Comparison of ENCODE assay signal across 17 mouse cellular contexts in genomic region chr8:55398331-55398730, GRCm38 (mm10).
DNase-seq lines count a peak whose midpoint lies in the region; ATAC-seq and TF ChIP-seq lines count a peak whose summit lies in the region.
"Had no signal": no experiment of that assay in that cellular context is flagged by ENCODE, and none has a peak within 500 bp of the region (broad histone marks: within the 10 kb centered on the region; RNA-seq: fewer than 3 reads in every experiment).

No protein-coding gene starts in this region.

- H3K4me3 ChIP-seq in hindbrain, embryonic 14.5 days (replicated peaks; ENCODE audit: low read length), result no peak overlapping the region
- no peak overlapping the region for H3K4me3 ChIP-seq in hindbrain, embryonic 11.5 days (ENCODE audit: low read depth, low read length)
- no peak overlapping the region for H3K4me3 ChIP-seq in left cerebral cortex, adult 2 months
- H3K4me3 ChIP-seq: erythroblast, embryonic 14.5 days; hindbrain, embryonic 15.5 days; limb, embryonic 15.5 days had no signal

- H3K9ac ChIP-seq in hindbrain, embryonic 14.5 days, result no peak overlapping the region
- H3K9ac ChIP-seq in hindbrain, embryonic 11.5 days (ENCODE audit: low read depth, low read length), result no peak overlapping the region
- H3K9ac ChIP-seq: hindbrain, embryonic 15.5 days; limb, embryonic 15.5 days had no signal

- ATAC-seq in hindbrain, embryonic 14.5 days (ENCODE audit: low FRiP score), result no peak
- ATAC-seq in hindbrain, embryonic 11.5 days (ENCODE audit: low FRiP score), result no peak
- ATAC-seq: Patski had no signal

- no peaks in the 10 kb centered on the region for H3K9me3 ChIP-seq in hindbrain, embryonic 14.5 days (ENCODE audit: control insufficient read depth, low read length)
- no peaks in the 10 kb centered on the region for H3K9me3 ChIP-seq in hindbrain, embryonic 11.5 days (ENCODE audit: control insufficient read depth, low read length)
- H3K9me3 ChIP-seq: hindbrain, embryonic 15.5 days; limb, embryonic 15.5 days had no signal

- peak; percentile 26 for DNase-seq in hindbrain, embryonic 14.5 days (ENCODE audit: low spot score)
- no peak for DNase-seq in hindbrain, embryonic 11.5 days (ENCODE audit: low spot score)
- no peak for DNase-seq in left cerebral cortex, adult 2 months (ENCODE audit: extremely low spot score in 1 of 2, low spot score in 2 of 2)
- no peak for DNase-seq in left cerebral cortex, adult 11 months (ENCODE audit: low spot score)
- DNase-seq in ES-CJ7 (ENCODE audit: low read depth, low spot score), result peak; percentile 60
- peak; percentile 35 for DNase-seq in brain, embryonic 14.5 days (ENCODE audit: low read depth)
- DNase-seq in urinary bladder, postnatal 36 days (ENCODE audit: low spot score in 2 of 2), result no peak
- no peak for DNase-seq in left cerebral cortex, postnatal 36 days (ENCODE audit: low spot score in 2 of 2)
- DNase-seq: adrenal gland, adult 2 months; cerebellum, postnatal 36 days; kidney, postnatal 4 days; lung, postnatal 10 days; thymus, postnatal 14 days had no signal

- H3K4me2 ChIP-seq in hindbrain, embryonic 14.5 days (replicated peaks), result no peak overlapping the region
- no peak overlapping the region for H3K4me2 ChIP-seq in hindbrain, embryonic 11.5 days (replicated peaks; ENCODE audit: low read depth, low read length)
- H3K4me2 ChIP-seq: hindbrain, embryonic 15.5 days; limb, embryonic 15.5 days had no signal

- H3K36me3 ChIP-seq in hindbrain, embryonic 14.5 days (replicated peaks; ENCODE audit: control insufficient read depth, insufficient read depth), result no peaks in the 10 kb centered on the region
- no peaks in the 10 kb centered on the region for H3K36me3 ChIP-seq in hindbrain, embryonic 11.5 days (ENCODE audit: control insufficient read depth, insufficient read depth, low read length)
- H3K36me3 ChIP-seq: hindbrain, embryonic 15.5 days; limb, embryonic 15.5 days had no signal

- intact Hi-C loops in left cerebral cortex, adult 2 months (cut with DNase I), result no loop called here
- intact Hi-C loops in left cerebral cortex, postnatal 36 days (cut with DNase I), result loop anchor here (5.0 kb wide), 1 partner anchor 69 kb away; no protein-coding TSS in a partner anchor

- no peak for TF ChIP-seq POLR2A in brain, embryonic 14.5 days (IDR thresholded peaks at IDR 0.05; ENCODE audit: borderline replicate concordance, extremely low read depth, insufficient read depth, insufficient read length, poor library complexity, severe bottlenecking)

- peak; percentile 42 for TF ChIP-seq CTCF in left cerebral cortex, adult 2 months (IDR thresholded peaks at IDR 0.05)
- TF ChIP-seq CTCF in brain, embryonic 14.5 days (IDR thresholded peaks at IDR 0.05; ENCODE audit: borderline replicate concordance, extremely low read depth, insufficient read depth, insufficient read length), result peak; percentile 39; the same call in 1 of the 2 replicates

- H3K27me3 ChIP-seq in hindbrain, embryonic 14.5 days (ENCODE audit: control insufficient read depth, insufficient read depth, low read length), result no peaks in the 10 kb centered on the region
- no peaks in the 10 kb centered on the region for H3K27me3 ChIP-seq in hindbrain, embryonic 11.5 days (ENCODE audit: control insufficient read depth, insufficient read depth, low read length)
- H3K27me3 ChIP-seq: hindbrain, embryonic 15.5 days; limb, embryonic 15.5 days; Patski had no signal

- H3K27ac ChIP-seq in hindbrain, embryonic 14.5 days, result no peak overlapping the region
- no peak overlapping the region for H3K27ac ChIP-seq in hindbrain, embryonic 11.5 days (ENCODE audit: low read depth, low read length)
- no peak overlapping the region for H3K27ac ChIP-seq in left cerebral cortex, adult 2 months
- H3K27ac ChIP-seq: hindbrain, embryonic 15.5 days; limb, embryonic 15.5 days had no signal

- no peaks in the 10 kb centered on the region for H3K4me1 ChIP-seq in hindbrain, embryonic 14.5 days (replicated peaks; ENCODE audit: control insufficient read depth, insufficient read depth, low read length)
- H3K4me1 ChIP-seq in hindbrain, embryonic 11.5 days (replicated peaks; ENCODE audit: control insufficient read depth, insufficient read depth, low read length), result no peaks in the 10 kb centered on the region
- H3K4me1 ChIP-seq: hindbrain, embryonic 15.5 days; limb, embryonic 15.5 days had no signal

Comparison
In these comparisons a context has a peak if more than half of its experiments do, and no peak if none do; other contexts are left out.
1. DNase-seq: peak in hindbrain, embryonic 14.5 days (single experiment), ES-CJ7 (single experiment) and brain, embryonic 14.5 days (single experiment); none in hindbrain, embryonic 11.5 days (single experiment), left cerebral cortex, adult 2 months (0 of 2), left cerebral cortex, adult 11 months (single experiment), urinary bladder, postnatal 36 days (0 of 2) and left cerebral cortex, postnatal 36 days (0 of 2).